Mouse (Mus musculus) G1E (cell line): ENCODE measurements around the gene Nppa. TPM values are rescaled to one million over a fixed set of nuclear protein-coding genes. Genes with fewer than 3 reads are reported as not detected.

Experiments
- ATAC-seq: 2 replicates; pipeline ENCODE4 v1.8.0; 2016; ENCODE audit warnings: mild to moderate bottlenecking; ENCODE audit not compliant: insufficient number of reproducible peaks, poor library complexity, low FRiP score, severe bottlenecking; ENCODE audit errors: extremely low read depth
- DNase-seq: peaks from one replicate; pipeline ENCODE4 v3.0.0; 2012; ENCODE audit warnings: low spot score
- H3K27me3 ChIP-seq: 2 replicates; pipeline ENCODE4 v1.6.1; 2012; ENCODE audit warnings: mild to moderate bottlenecking, low read length, inconsistent platforms; ENCODE audit not compliant: insufficient read depth
- H3K36me3 ChIP-seq: replicated peaks from 2 replicates; pipeline ENCODE3; 2012; ENCODE audit warnings: mild to moderate bottlenecking, inconsistent platforms
- H3K4me1 ChIP-seq: 2 replicates; pipeline ENCODE4 v1.6.1; 2012; ENCODE audit warnings: low read depth, low read length, inconsistent platforms, mixed read lengths; ENCODE audit not compliant: insufficient read depth
- H3K4me3 ChIP-seq: 2 replicates; pipeline ENCODE4 v1.5.1; 2012; ENCODE audit warnings: low read depth, mild to moderate bottlenecking, inconsistent platforms, low read length, moderate library complexity, mixed read lengths
- H3K9me3 ChIP-seq: replicated peaks from 2 replicates; pipeline ENCODE4 v1.6.1; 2012; ENCODE audit warnings: inconsistent platforms
- CTCF ChIP-seq: IDR thresholded peaks from 2 replicates; pipeline ENCODE4 v1.5.1; 2012; ENCODE audit warnings: low read depth, low read length, inconsistent platforms, mixed read lengths
- GATA1 ChIP-seq: IDR thresholded peaks from 2 replicates; pipeline ENCODE4 v1.6.1; 2012; ENCODE audit warnings: borderline replicate concordance, low read length, inconsistent platforms, mixed read lengths
- GATA2 ChIP-seq: IDR thresholded peaks from 2 replicates; pipeline ENCODE4 v1.6.1; 2012; ENCODE audit warnings: low read depth, low read length, inconsistent platforms, borderline replicate concordance
- POLR2AphosphoS5 ChIP-seq: IDR thresholded peaks from 2 replicates; pipeline ENCODE4 v1.6.1; 2012; ENCODE audit warnings: low read depth, low read length, inconsistent platforms; ENCODE audit not compliant: insufficient replicate concordance
- TAL1 ChIP-seq: conservative IDR thresholded peaks from 2 replicates; pipeline ENCODE4 v1.6.1; 2012; ENCODE audit warnings: low read depth, low read length, inconsistent platforms, mixed read lengths
- polyA plus RNA-seq: library from polyadenylated mRNA; stranded (reverse); fragments of >175 nt; gene quantifications from 2 replicates; pipeline ENCODE4 v1.2.3, GENCODE M21; 2012
- total RNA-seq, 2 experiments: library from RNA; stranded (forward) in 1 of 2; stranded (reverse) in 1 of 2; fragments of 200-1000 nt in 1 of 2; fragments of >200 nt in 1 of 2; fragmentation: Nextera tagmentation in 1 of 2; gene quantifications; 2 replicates each; pipeline ENCODE4 v1.2.3; 2014 to 2017

The Nppa gene
- total and polyA plus RNA-seq, 3 experiments, result not detected

GRCm38 (mm10) chr4:148008412-148008811 is 7.9 kb downstream of the Nppa start:
- TF ChIP-seq GATA1, result no peak
- TF ChIP-seq CTCF, result peak; percentile 18; the same call in 1 of the 2 replicates
- no peaks in the 10 kb centered on the region for H3K9me3 ChIP-seq
- DNase-seq (peak; percentile 14), ATAC-seq (no peak)
- H3K4me1 ChIP-seq, result no peaks in the 10 kb centered on the region; the same call in 1 of the 2 replicates
- H3K36me3 ChIP-seq, result peaks cover 100% of the 10 kb centered on the region
- H3K4me3 ChIP-seq, result no peak overlapping the region
- H3K27me3 ChIP-seq, result no peaks in the 10 kb centered on the region

- no peaks in the 10 kb centered on the region for H3K9me3 ChIP-seq
- no peak for TF ChIP-seq GATA1
- TF ChIP-seq TAL1, result no peak
- TF ChIP-seq CTCF, result no peak
- TF ChIP-seq POLR2AphosphoS5, result no peak
- no peak for TF ChIP-seq GATA2
- H3K36me3 ChIP-seq, result peaks cover 100% of the 10 kb centered on the region
- no peak for ATAC-seq
- no peak for DNase-seq
- no peaks in the 10 kb centered on the region for H3K27me3 ChIP-seq
- no peaks in the 10 kb centered on the region; the same call in 1 of the 2 replicates for H3K4me1 ChIP-seq
- no peak overlapping the region for H3K4me3 ChIP-seq
These were observed 9.1 kb downstream of the Nppa start for GRCm38 (mm10) chr4:148009641-148010040.

- Histone ChIP-seq H3K9me3 (no peaks in the 10 kb centered on the region), H3K36me3 (peaks cover 100% of the 10 kb centered on the region), H3K4me1 (no peaks in the 10 kb centered on the region; the same call in 1 of the 2 replicates), H3K4me3 (no peak overlapping the region), H3K27me3 (no peaks in the 10 kb centered on the region)
- ATAC-seq, result no peak
- no peak for DNase-seq
- TF ChIP-seq CTCF (no peak), TAL1 (no peak), POLR2AphosphoS5 (no peak), GATA2 (no peak), GATA1 (no peak)
These were observed 10.8 kb downstream of the Nppa start for GRCm38 (mm10) chr4:148011332-148011731.

GRCm38 (mm10) chr4:148012216-148012615 is 11.7 kb downstream of the Nppa start:
- H3K4me1 ChIP-seq, result no peaks in the 10 kb centered on the region; the same call in 1 of the 2 replicates
- DNase-seq, result no peak
- no peak overlapping the region for H3K4me3 ChIP-seq
- no peaks in the 10 kb centered on the region for H3K27me3 ChIP-seq
- no peak for TF ChIP-seq GATA2
- no peak for TF ChIP-seq TAL1
- no peak for TF ChIP-seq GATA1
- TF ChIP-seq CTCF, result no peak
- TF ChIP-seq POLR2AphosphoS5, result no peak
- no peaks in the 10 kb centered on the region for H3K9me3 ChIP-seq
- H3K36me3 ChIP-seq, result peaks cover 100% of the 10 kb centered on the region
- ATAC-seq, result no peak

GRCm38 (mm10) chr4:148015418-148015817 is 14.9 kb downstream of the Nppa start:
- Histone ChIP-seq H3K4me3 (no peak overlapping the region), H3K4me1 (peaks cover 2% of the 10 kb centered on the region; the same call in 1 of the 2 replicates), H3K27me3 (no peaks in the 10 kb centered on the region), H3K36me3 (peaks cover 97% of the 10 kb centered on the region), H3K9me3 (no peaks in the 10 kb centered on the region)
- no peak for DNase-seq
- no peak for ATAC-seq
- TF ChIP-seq POLR2AphosphoS5, result no peak
- TF ChIP-seq GATA2, result no peak
- TF ChIP-seq CTCF, result peak; percentile 9; the same call in 1 of the 2 replicates

GRCm38 (mm10) chr4:148016981-148017380 is 16.5 kb downstream of the Nppa start:
- ATAC-seq (no peak), DNase-seq (no peak)
- no peaks in the 10 kb centered on the region for H3K27me3 ChIP-seq
- H3K9me3 ChIP-seq, result no peaks in the 10 kb centered on the region
- TF ChIP-seq TAL1 (no peak), CTCF (no peak), GATA1 (no peak), GATA2 (no peak), POLR2AphosphoS5 (no peak)
- H3K4me1 ChIP-seq, result peaks cover 2% of the 10 kb centered on the region; the same call in 1 of the 2 replicates
- no peak overlapping the region for H3K4me3 ChIP-seq
- peaks cover 97% of the 10 kb centered on the region for H3K36me3 ChIP-seq

GRCm38 (mm10) chr4:148018410-148018809 is 17.9 kb downstream of the Nppa start:
- peaks cover 2% of the 10 kb centered on the region; the same call in 1 of the 2 replicates for H3K4me1 ChIP-seq
- H3K9me3 ChIP-seq, result no peaks in the 10 kb centered on the region
- peaks cover 97% of the 10 kb centered on the region for H3K36me3 ChIP-seq
- H3K4me3 ChIP-seq, result no peak overlapping the region
- TF ChIP-seq GATA1, result no peak
- no peak for TF ChIP-seq POLR2AphosphoS5
- H3K27me3 ChIP-seq, result no peaks in the 10 kb centered on the region
- no peak for ATAC-seq
- no peak for DNase-seq
